Mouse (Mus musculus) lung, postnatal 0 days (tissue): ENCODE results near the gene Hs6st1. TPM values are rescaled to one million over a fixed set of nuclear protein-coding genes. Genes with fewer than 3 reads are reported as not detected.

ENCODE experiments used
- ATAC-seq: fragments of 200-750 bp; cut with Nextera tagmentation; 2 replicates; pipeline ENCODE4 v1.8.0; 2017; ENCODE audit warnings: moderate library complexity
- DNase-seq: peaks from one replicate; pipeline ENCODE4 v3.0.0-alpha.2; 2016; ENCODE audit warnings: low spot score
- H3K27ac ChIP-seq: fragments of 300-500 bp; sonication (generic); 2 replicates; pipeline ENCODE4 v1.5.1; 2014; ENCODE audit warnings: antibody characterized with exemption, mild to moderate bottlenecking, low read length, mixed read lengths
- H3K27me3 ChIP-seq: fragments of 300-500 bp; sonication (generic); replicated peaks from 2 replicates; pipeline ENCODE4 v1.6.1; 2014; ENCODE audit warnings: low read length, mixed read lengths; ENCODE audit not compliant: insufficient read depth
- H3K36me3 ChIP-seq: fragments of 300-500 bp; sonication (generic); 2 replicates; pipeline ENCODE4 v1.6.1; 2014; ENCODE audit warnings: low read length, mixed read lengths; ENCODE audit not compliant: insufficient read depth
- H3K4me1 ChIP-seq: fragments of 300-500 bp; sonication (generic); 2 replicates; pipeline ENCODE4 v1.6.1; 2014; ENCODE audit warnings: antibody characterized with exemption, low read depth, low read length, mixed read lengths; ENCODE audit not compliant: insufficient read depth
- H3K4me2 ChIP-seq: fragments of 300-500 bp; sonication (generic); replicated peaks from 2 replicates; pipeline ENCODE4 v1.6.1; 2014; ENCODE audit warnings: low read depth, mild to moderate bottlenecking, low read length, moderate library complexity, mixed read lengths
- H3K4me3 ChIP-seq: fragments of 300-500 bp; sonication (generic); 2 replicates; pipeline ENCODE4 v1.5.1; 2014; ENCODE audit warnings: low read depth, low read length
- H3K9ac ChIP-seq: fragments of 300-500 bp; sonication (generic); replicated peaks from 2 replicates; pipeline ENCODE4 v1.6.1; 2014; ENCODE audit warnings: low read depth, mild to moderate bottlenecking
- H3K9me3 ChIP-seq: fragments of 300-500 bp; sonication (generic); 2 replicates; pipeline ENCODE4 v1.6.1; 2016; ENCODE audit warnings: low read length, mixed read lengths
- CTCF ChIP-seq: IDR thresholded peaks from 2 replicates; pipeline ENCODE4 v1.5.1; 2016; ENCODE audit warnings: antibody characterized with exemption, mild to moderate bottlenecking
- EP300 ChIP-seq: IDR thresholded peaks from 2 replicates; pipeline ENCODE4 v1.6.1; 2016; ENCODE audit warnings: antibody characterized with exemption, mild to moderate bottlenecking, control low read depth
- WGBS: fragments of 180-500 bp; shearing (Covaris S2); extraction: QIAGEN DNeasy Blood & Tissue Kit; methylation state at CpG from one replicate; pipeline ENCODE4 v1.1.7; 2014; 5-methylcytosine and 5-hydroxymethylcytosine counted together
- polyA plus RNA-seq: library from polyadenylated mRNA; unstranded; fragments of >200 nt; fragmentation: Nextera tagmentation; extraction: Ambion mirVana; gene quantifications from 2 replicates; pipeline ENCODE4 v1.2.1, GENCODE M21; 2015

Hs6st1 gene
- polyA plus RNA-seq, 1 experiment from 2014 or later = 4.9 TPM

DNA sequence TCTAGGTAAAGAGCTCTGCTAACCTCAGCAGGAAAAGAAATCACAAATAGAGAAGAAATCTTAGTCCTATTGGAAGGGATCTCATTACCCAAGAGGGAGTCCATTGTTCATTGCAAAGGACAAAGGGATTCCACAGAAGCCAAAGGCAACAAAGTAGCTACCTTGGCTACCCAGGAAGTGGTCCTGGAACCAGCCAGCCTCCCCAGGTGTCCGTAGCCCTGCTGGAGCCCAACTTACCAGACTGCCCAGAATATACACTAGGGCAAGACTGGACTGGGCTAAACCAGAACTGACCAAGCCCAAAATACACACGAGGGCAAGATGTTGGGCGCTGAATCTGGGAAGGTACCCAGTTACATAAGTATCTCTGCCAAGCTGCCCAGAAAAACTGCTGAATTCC, 46.6 kb downstream of the Hs6st1 start:
- 88% methylated on average over 3 of the region's 3 CpGs for WGBS
- H3K4me3 ChIP-seq = no peak overlapping the region
- DNase-seq (no peak), ATAC-seq (no peak)
- no peak overlapping the region for H3K27ac ChIP-seq
- H3K36me3 ChIP-seq = no peaks in the 10 kb centered on the region
- TF ChIP-seq CTCF (no peak), EP300 (no peak)
- H3K4me2 ChIP-seq = no peak overlapping the region
- no peaks in the 10 kb centered on the region for H3K9me3 ChIP-seq
- H3K4me1 ChIP-seq = no peaks in the 10 kb centered on the region; the same call in 1 of the 2 replicates
- H3K9ac ChIP-seq = no peak overlapping the region
- H3K27me3 ChIP-seq = no peaks in the 10 kb centered on the region

DNA sequence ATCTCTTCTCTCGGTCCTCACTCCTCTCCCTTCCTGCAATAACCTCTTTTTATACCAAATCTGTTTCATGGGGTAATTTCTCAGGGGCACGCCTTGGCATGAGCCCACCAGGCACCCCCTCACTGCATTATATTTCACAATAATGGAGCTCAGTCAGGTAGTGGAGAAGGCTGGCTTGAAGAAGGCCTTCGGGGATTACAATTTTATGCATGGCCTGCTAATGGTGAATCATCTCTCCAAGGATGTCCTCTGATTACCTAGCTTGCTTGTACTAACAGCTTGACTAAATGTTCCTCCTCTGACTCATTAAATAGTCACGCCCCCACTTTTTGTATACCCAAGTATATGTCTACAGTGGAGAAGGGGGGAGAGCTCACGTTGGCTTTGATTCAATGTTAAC, 48.3 kb downstream of the Hs6st1 start:
- no peaks in the 10 kb centered on the region; the same call in 1 of the 2 replicates for H3K4me1 ChIP-seq
- DNase-seq (no peak), ATAC-seq (no peak)
- no peaks in the 10 kb centered on the region for H3K36me3 ChIP-seq
- no peak overlapping the region for H3K4me3 ChIP-seq
- no peak for TF ChIP-seq CTCF
- H3K27ac ChIP-seq = no peak overlapping the region
- H3K27me3 ChIP-seq = no peaks in the 10 kb centered on the region
- H3K9ac ChIP-seq = no peak overlapping the region
- no peak overlapping the region for H3K4me2 ChIP-seq
- WGBS = 55% methylated on average over 5 of the region's 5 CpGs
- H3K9me3 ChIP-seq = no peaks in the 10 kb centered on the region

DNA sequence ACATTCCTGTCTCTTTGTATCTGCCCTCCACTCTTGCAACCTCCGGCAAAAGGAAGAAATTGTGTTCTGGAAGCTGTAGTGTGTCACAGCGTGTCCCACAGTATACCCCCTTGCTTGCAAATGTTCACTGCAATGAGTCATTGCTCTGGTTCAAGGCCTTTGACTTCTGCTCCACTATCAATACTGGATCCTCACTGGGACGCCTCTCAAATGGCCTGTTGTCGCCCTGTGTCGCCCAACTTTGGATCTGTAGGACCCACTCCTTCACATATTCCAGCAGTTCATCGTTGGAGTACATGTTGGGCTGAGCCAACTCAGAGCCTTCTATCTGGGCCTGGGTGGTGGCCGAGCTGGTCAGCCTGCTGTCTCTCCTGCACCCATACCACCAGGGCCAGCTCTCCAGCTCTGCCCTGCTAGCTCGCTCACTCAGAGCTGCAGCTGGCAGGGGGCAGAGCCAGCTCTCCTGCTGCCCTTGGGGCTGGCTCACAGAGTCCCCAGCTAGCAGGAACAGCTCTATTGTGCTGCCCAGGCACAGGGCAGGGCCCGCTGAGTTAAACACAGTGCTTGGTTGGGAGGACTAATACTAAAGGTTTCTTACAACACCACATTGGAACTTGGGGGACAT, 50.0 kb downstream of the Hs6st1 start:
- no peak overlapping the region for H3K4me3 ChIP-seq
- no peaks in the 10 kb centered on the region for H3K36me3 ChIP-seq
- H3K27me3 ChIP-seq = no peaks in the 10 kb centered on the region
- H3K4me2 ChIP-seq = no peak overlapping the region
- WGBS = 81% methylated on average over 9 of the region's 9 CpGs
- DNase-seq = no peak
- no peaks in the 10 kb centered on the region; the same call in 1 of the 2 replicates for H3K4me1 ChIP-seq
- no peak for TF ChIP-seq CTCF
- no peak for TF ChIP-seq EP300
- H3K9ac ChIP-seq = no peak overlapping the region
- no peak for ATAC-seq
- H3K27ac ChIP-seq = no peak overlapping the region
- H3K9me3 ChIP-seq = no peaks in the 10 kb centered on the region

DNA sequence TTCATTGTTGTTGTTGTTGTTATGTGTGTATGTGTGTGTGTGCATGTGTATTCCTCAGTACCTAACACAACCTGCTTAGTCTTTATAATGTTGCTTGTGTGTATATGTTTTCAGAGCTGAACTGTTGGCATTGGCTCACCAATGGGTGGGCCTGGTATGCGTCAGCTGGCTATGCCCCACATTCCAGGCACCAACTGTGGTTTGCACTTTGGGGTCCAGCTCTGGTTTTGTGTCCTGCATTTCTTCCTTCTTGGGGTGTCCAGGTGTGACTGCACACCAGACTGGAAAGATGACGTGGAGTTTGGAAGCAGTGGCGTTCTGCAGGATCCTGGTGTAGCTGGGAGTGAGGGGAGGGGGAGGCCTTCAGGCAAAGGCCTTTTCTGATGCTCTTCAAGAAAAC, 50.8 kb downstream of the Hs6st1 start:
- no peak for ATAC-seq
- no peak overlapping the region for H3K4me2 ChIP-seq
- no peak overlapping the region for H3K27ac ChIP-seq
- TF ChIP-seq CTCF (no peak), EP300 (no peak)
- 73% methylated on average over 3 of the region's 3 CpGs for WGBS
- no peak overlapping the region for H3K4me3 ChIP-seq
- no peak for DNase-seq
- no peak overlapping the region for H3K9ac ChIP-seq
- H3K9me3 ChIP-seq = no peaks in the 10 kb centered on the region
- H3K4me1 ChIP-seq = no peaks in the 10 kb centered on the region; the same call in 1 of the 2 replicates
- H3K36me3 ChIP-seq = no peaks in the 10 kb centered on the region
- H3K27me3 ChIP-seq = no peaks in the 10 kb centered on the region

DNA sequence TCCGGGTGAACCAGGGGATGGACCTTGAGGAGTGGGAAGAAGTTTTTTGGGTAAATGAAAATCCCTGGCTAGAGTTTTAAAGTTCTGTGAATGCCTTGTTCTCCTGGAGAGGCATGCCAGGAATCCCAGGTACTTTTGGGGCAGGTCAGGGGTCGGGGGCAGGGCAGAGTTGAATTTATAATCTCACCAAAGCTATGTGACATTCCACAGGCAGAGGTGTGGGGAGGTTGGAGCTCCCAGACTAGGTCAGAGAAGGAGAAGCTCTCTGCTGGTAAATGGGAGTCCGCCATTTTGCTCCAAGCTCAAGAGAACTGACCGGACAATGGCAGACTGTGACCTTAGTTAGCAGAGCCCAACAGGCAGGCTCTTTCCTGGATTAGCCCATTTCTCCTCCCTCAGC, 51.2 kb downstream of the Hs6st1 start:
- DNase-seq (no peak), ATAC-seq (no peak)
- Histone ChIP-seq H3K27me3 (no peaks in the 10 kb centered on the region), H3K4me2 (no peak overlapping the region), H3K27ac (no peak overlapping the region), H3K9me3 (no peaks in the 10 kb centered on the region), H3K4me1 (no peaks in the 10 kb centered on the region; the same call in 1 of the 2 replicates), H3K4me3 (no peak overlapping the region), H3K9ac (no peak overlapping the region), H3K36me3 (no peaks in the 10 kb centered on the region)
- WGBS = 77% methylated on average over 4 of the region's 4 CpGs
- TF ChIP-seq EP300 (no peak), CTCF (no peak)

DNA sequence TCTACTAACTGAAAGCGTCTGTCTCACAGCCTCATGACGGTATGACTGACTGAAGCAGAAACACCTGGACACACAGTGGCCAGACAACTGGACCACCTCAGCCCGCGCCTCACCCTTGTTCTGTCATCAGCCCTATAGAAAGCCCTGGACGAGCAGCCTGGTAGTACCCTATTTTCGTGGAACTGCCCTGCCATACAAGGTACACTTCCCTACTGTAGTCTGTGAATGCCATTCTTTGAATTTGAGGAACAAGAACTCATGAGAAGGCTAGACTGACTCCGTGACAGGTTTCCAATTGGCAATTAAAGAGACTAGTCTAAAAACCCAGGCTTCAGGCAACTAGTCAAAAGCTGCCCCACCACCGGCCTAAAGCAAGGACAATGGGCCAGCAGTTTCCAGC, 53.0 kb downstream of the Hs6st1 start:
- WGBS = 70% methylated on average over 8 of the region's 8 CpGs
- Histone ChIP-seq H3K4me1 (no peaks in the 10 kb centered on the region), H3K9me3 (no peaks in the 10 kb centered on the region)

DNA sequence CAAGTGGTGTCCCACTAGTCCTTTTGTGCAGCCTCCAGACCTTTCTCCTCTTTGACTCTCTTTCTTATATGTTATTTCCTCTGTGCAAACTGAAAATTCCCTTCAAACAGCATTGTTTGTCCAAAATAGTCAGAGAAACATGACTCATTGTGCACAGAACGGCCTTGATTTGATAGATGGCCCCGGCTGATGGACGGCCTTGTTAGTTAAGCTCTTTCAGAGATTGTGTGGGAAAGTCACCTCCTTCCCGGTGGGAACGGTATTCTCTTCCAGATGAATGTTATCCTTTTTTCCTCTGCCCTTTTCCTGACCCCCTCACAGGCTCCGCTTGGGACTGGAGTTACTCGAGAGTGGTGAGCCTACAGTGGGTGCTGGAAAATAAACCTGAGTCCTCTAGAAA, 56.9 kb downstream of the Hs6st1 start:
- H3K9ac ChIP-seq = no peak overlapping the region
- no peaks in the 10 kb centered on the region for H3K9me3 ChIP-seq
- no peaks in the 10 kb centered on the region for H3K27me3 ChIP-seq
- H3K27ac ChIP-seq = no peak overlapping the region
- no peaks in the 10 kb centered on the region for H3K36me3 ChIP-seq
- TF ChIP-seq CTCF (no peak), EP300 (no peak)
- no peak overlapping the region for H3K4me3 ChIP-seq
- no peaks in the 10 kb centered on the region for H3K4me1 ChIP-seq
- no peak for DNase-seq
- no peak overlapping the region for H3K4me2 ChIP-seq
- ATAC-seq = no peak
- WGBS = 38% methylated on average over 7 of the region's 7 CpGs

More for the DNA sequence above, 53.0 kb downstream of the Hs6st1 start:
- no peaks in the 10 kb centered on the region for H3K27me3 ChIP-seq
- H3K36me3 ChIP-seq = no peaks in the 10 kb centered on the region
- no peak overlapping the region for H3K9ac ChIP-seq
- no peak overlapping the region for H3K27ac ChIP-seq
- no peak for DNase-seq
- no peak overlapping the region for H3K4me3 ChIP-seq
- ATAC-seq = peak; percentile 17; the same call in 1 of the 2 replicates
- H3K4me2 ChIP-seq = no peak overlapping the region
- no peak for TF ChIP-seq CTCF
- no peak for TF ChIP-seq EP300
